Mouse (Mus musculus): ENCODE results near the gene 6030408B16Rik.

Gene 6030408B16Rik

GRCm38 (mm10) chr15:101267053-101268032 lies 25.7 kb upstream of the 6030408B16Rik start:
- DNase-seq, result no peak

- DNase-seq, result no peak
These were observed 22.8 kb upstream of the 6030408B16Rik start for GRCm38 (mm10) chr15:101270101-101270820.

DNA sequence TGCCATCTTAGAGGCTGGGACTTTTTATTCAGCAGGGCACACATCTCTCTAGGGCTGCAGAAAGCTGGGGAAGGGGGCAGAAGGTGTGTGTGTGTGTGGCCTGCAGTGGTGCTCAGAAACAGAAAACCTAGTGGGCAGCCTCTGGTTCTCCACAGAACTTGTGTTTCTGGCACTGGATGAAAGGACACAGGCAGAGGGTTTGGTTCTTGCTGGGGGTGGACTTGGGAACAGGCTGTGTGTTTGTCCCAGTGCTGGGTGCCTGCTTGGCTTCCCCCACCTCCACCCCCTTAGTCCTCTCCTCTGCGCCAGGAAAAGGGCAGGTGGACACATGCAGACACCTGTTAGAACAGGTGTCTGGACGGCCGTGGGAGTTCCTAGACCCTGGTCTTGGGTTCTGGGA lies 21.9 kb upstream of the 6030408B16Rik start:
- no peak for DNase-seq

GRCm38 (mm10) chr15:101271513-101271912 lies 21.5 kb upstream of the 6030408B16Rik start:
- no peak for DNase-seq

DNA sequence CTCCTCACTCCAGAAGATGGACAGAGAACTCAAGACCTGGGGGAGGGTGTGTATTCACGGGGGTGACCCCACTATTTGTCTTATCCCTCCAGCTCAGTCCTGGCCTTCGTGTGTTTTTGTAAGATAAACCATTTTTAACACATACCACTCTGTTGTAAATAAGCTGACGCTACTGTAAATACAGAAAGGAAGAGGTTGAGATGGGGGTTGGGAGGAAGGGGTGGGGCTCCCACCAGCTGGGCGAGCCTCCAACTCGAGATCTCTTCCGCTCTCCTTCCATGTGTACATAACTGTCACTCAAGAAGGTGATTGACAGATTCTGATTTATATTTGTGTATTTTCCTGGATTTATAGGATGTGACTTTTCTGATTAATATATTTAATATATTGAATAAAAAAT lies 18.6 kb upstream of the 6030408B16Rik start:
- no peak for DNase-seq

GRCm38 (mm10) chr15:101277351-101277899 lies 15.6 kb upstream of the 6030408B16Rik start:
- peak; percentile 53 for DNase-seq

DNA sequence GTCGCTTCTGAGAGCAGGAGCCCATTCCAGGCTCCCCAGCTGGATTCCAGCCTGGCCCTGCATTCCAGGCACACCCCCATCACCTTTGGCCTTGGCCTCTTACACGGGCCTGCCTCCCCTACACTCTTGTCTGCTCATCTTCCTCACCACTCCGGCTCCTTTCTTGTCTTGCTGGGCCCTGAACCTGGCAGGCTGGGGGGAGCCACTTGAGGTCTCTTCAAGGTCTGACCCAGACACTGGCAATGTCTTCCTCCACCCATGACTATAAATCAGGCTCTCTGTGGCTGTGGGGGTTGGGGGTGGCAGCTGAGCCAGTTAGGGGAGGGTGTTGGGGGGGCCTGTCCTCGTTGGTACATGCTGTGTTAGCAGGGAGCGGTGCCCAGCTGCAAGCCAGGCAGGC lies 14.4 kb upstream of the 6030408B16Rik start:
- DNase-seq, result no peak

- no peak for DNase-seq
These were observed 13.5 kb upstream of the 6030408B16Rik start for GRCm38 (mm10) chr15:101279430-101279999.

GRCm38 (mm10) chr15:101282471-101282870 lies 10.5 kb upstream of the 6030408B16Rik start:
- DNase-seq, result no peak

DNA sequence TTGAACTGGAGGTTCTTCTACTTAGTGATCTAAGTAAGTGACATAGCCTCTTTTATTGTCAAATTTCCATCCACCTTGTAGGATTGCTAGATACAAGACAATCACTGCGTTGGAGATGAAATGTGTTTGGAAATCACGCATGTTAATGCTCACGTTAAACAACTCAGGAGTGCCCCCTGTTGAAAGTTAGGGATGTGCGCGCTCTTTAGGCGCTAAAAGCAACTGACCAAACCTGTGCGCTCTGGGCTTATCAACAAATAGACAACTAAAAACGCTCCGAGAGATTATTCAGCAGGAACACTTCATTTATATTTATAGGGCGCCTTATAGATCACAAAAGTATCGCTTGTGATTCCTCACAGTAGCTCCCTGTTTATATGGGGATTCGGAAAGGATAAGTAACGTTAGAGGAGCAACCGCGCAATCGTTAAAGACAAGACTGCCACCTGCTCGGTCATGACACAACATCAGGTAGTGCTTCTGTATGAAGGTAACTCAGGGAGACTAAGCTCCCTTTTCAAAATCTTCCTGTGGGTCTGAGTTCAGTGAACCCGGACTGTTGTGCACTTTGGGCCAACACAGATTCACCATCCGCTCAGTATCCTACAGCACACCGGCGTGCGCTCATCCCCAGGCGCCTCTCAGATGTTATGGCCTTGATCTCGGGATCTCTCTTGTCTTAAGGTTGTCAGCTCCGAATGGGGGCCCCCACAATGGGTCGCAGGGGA lies 9.7 kb upstream of the 6030408B16Rik start:
- DNase-seq, result peak; percentile 75

DNA sequence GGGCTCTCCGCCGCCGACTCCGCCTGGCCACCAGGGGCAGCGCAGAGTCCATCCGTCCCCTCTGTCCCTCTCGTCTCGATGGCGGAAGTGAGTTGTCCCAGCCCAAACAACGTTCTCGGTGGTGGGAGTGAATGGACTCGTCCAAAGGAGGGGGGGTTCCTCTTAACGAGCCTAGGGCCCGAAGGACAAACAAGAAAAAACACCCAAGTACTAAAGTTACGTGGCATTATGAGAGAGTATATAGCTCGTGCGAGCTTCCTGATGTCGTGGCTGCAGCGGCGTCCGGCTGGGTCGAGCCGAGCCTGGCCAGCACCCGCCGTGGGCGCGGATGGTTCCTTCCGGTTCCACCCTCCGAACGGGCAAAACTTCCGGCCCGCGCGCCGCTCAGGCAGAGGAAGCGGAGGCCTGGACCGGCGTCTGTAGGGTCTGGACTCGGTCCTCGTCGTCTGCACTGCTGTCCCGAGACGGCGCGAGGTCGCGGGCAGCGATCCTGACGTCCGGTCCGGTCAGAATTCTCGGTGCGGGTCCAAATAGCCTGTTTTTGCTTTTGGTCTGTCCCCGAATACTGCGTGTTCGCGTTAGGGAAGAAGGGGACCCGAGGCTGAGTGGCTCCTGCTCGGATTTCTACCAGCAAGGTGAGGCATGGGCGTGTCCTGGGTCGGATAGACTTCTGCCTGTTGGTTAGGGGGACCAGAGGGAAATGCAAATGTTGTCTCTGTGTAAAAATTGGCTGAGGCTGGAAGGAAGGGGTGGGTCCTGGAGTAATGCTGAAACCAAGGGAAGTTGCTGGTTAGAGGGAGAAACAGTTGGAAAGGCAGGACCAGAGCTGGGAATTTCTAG lies 8.9 kb upstream of the 6030408B16Rik start, which contains the start of gene Atg101:
Atg101 (plus strand) TSS at position 362 of the 840 bp plus-strand sequence.
- peak; percentile 93 for DNase-seq

DNA sequence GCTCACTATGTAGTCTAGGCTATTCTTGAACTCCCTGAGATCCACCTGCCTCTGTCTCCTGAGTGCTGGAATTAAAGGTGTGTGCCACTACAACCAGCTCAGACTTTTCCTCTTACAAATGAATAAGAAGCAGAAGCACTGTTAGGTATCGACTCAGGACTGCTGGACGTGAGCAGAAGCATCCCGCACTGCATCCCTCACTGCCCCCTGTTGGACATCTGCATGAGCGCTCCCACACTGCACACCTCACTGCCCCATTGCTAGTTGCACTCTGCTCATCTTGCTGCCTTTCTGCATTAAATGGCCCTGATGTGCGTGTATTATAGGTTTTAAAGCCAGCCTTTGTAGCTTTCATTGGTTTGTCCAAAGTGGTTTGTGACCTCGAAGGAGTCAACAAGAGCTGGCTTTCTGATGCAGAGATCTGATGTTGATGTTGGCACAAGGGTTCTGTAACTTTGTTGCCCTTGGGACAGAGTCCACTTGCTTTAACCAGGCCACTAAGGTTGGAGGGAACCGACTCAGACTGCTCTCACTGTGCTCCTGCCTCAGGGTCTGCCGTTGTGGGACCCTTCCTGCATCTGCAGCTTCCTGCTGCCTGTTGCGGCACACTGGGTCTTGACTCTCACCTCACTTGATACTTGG lies 6.8 kb upstream of the 6030408B16Rik start:
- no peak for DNase-seq

GRCm38 (mm10) chr15:101287361-101287760 lies 5.7 kb upstream of the 6030408B16Rik start:
- DNase-seq, result no peak

DNA sequence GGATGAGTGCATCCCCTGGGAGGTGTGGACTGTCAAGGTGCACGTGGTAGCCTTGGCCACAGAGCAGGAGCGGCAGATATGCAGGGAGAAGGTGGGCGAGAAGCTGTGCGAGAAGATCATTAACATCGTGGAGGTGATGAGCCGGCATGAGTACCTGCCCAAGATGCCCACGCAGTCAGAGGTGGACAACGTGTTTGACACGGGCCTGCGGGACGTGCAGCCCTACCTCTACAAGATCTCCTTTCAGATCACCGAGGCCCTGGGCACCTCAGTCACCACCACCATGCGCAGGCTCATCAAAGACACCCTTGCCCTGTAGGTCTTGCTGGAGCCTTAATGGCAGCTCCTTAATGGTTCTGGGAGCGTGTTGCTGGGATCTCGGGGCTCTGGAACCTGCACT lies 2.7 kb upstream of the 6030408B16Rik start:
- no peak for DNase-seq

- no peak for DNase-seq
These were observed 1.0 kb upstream of the 6030408B16Rik start for GRCm38 (mm10) chr15:101292012-101292411.

- no peak for DNase-seq
These were observed 1.2 kb downstream of the 6030408B16Rik start for GRCm38 (mm10) chr15:101294028-101294894.

DNA sequence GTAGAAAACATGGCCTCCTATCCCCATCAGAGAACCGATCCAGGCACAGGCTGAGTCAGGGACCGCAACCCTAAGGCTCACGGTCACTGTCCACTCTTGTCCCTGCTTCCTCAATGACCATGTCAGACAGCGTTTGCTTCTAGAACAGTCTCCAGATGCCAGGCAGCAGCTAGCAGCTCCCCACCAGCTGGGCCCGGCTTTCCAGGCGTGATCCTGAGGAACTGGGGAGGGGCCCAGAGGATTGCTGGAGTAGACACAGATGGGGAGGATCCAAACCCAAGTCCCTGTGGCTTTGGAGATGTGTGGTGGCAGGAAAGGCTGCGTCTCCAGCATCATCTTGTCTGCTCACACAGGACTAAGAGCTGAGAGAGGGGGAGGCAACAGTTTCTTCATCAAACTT lies 2.1 kb downstream of the 6030408B16Rik start:
- no peak for DNase-seq

DNA sequence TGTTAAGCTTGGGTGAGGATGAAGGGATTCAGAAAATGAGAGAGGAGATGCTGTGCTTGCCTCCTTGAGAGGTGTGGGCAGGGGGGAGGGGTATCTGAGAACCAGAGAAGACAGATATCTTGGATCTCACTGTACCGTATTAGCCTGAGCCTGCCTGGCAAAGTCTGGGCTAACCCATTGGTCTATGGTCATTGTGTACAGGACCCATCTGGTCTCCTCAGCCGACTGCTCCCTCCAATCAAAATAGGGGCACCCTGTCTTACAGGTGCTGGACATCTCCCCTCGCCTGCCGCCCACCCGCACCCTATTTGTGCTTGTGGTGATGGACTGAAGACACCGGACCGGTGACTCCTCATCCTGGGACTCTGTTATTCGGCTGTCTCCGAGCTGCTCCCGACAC lies 2.6 kb downstream of the 6030408B16Rik start:
- DNase-seq, result no peak

- no peak for DNase-seq
These were observed 3.1 kb downstream of the 6030408B16Rik start for GRCm38 (mm10) chr15:101296091-101296490.

- no peak for DNase-seq
These were observed 5.0 kb downstream of the 6030408B16Rik start for GRCm38 (mm10) chr15:101297988-101298387.

Measured in cerebellum, adult 9-11 months (tissue).